Mouse (Mus musculus): Measurements from ENCODE around the gene Tmem39a.

Tmem39a gene

DNA sequence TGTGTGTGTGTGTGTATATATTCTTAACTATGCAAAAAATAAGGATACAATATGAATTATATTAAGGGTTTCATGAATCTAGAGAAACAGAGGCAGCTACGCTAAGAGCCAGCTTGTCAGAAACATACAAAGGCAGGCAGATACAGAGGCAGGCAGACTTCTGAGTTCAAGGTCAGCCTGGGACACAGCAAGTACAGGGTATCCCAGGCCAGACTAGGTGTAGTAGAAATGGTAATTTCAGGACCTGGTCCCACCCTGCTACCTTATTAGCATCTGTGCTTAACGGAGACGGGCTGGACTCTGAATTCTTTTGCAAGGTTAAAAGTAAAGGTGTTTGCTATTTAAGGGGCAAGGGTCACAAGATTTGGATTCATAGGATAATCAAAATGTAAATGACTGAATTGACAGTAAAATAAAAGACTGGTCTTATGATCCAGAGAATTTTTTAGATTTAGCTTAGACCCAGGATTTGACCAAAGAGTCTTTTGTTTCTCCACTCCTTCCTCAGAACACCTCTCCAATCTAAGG is at the start of gene Tmem39a:
Tmem39a (plus strand) TSS at position 478 of the 528 bp plus-strand sequence.
- no peaks in the 10 kb centered on the region for H3K27me3 ChIP-seq (ENCODE audit: control insufficient read depth, insufficient read depth, low read length, poor library complexity, severe bottlenecking)
- H3K36me3 ChIP-seq (ENCODE audit: control insufficient read depth, insufficient read depth, low read length, poor library complexity, severe bottlenecking), result no peaks in the 10 kb centered on the region
- DNase-seq (ENCODE audit: low read depth, low spot score), result no peak

DNA sequence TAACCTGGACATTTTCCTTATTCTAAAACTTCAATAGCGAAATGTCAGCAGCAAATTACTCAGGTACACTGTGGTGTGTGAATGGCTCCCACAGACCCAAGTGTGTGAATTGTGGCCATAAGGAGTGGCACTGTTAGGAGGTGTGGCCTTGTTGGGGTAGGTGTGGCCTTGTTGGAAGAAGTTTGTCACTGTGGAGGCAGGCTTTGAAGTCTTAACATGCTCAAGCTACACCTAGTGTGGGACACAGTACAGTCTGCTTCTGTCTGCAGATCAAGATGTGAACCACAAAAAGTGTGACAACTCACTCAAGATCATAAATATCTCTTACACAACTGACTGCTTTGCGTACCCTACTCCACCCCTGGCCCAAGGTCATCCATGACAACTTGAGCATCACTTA is 47.7 kb upstream of the Tmem39a start:
- DNase-seq (ENCODE audit: low read depth, low spot score), result no peak
- no peaks in the 10 kb centered on the region for H3K27me3 ChIP-seq (ENCODE audit: control insufficient read depth, insufficient read depth, low read length, poor library complexity, severe bottlenecking)

DNA sequence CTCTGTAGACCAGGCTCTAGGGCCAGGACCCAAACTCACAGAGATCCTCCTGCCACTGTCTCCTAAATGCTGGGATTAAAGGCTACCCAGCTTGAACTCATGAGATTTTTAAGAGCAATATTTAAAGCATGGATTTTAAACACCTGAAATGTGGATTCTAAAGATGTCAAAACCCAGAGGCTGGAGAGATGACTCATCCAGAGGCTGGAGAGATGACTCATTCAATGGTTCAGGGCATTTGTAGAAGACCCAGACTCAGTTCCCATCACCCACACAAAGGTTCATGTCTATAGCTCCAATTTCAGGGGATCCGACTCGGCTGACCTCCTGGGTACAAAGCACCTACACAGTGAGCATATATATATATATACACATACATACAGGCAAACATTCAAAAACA is 39.4 kb upstream of the Tmem39a start:
- no peaks in the 10 kb centered on the region for H3K27me3 ChIP-seq (ENCODE audit: control insufficient read depth, insufficient read depth, low read length, poor library complexity, severe bottlenecking)
- peaks cover 4% of the 10 kb centered on the region for H3K36me3 ChIP-seq (ENCODE audit: control insufficient read depth, insufficient read depth, low read length, poor library complexity, severe bottlenecking)
- DNase-seq (ENCODE audit: low read depth, low spot score), result no peak

More for the DNA sequence above, 47.7 kb upstream of the Tmem39a start:
- peaks cover 2% of the 10 kb centered on the region; the same call in 1 of the 2 replicates for H3K36me3 ChIP-seq (ENCODE audit: control insufficient read depth, insufficient read depth, low read length, poor library complexity, severe bottlenecking)

DNA sequence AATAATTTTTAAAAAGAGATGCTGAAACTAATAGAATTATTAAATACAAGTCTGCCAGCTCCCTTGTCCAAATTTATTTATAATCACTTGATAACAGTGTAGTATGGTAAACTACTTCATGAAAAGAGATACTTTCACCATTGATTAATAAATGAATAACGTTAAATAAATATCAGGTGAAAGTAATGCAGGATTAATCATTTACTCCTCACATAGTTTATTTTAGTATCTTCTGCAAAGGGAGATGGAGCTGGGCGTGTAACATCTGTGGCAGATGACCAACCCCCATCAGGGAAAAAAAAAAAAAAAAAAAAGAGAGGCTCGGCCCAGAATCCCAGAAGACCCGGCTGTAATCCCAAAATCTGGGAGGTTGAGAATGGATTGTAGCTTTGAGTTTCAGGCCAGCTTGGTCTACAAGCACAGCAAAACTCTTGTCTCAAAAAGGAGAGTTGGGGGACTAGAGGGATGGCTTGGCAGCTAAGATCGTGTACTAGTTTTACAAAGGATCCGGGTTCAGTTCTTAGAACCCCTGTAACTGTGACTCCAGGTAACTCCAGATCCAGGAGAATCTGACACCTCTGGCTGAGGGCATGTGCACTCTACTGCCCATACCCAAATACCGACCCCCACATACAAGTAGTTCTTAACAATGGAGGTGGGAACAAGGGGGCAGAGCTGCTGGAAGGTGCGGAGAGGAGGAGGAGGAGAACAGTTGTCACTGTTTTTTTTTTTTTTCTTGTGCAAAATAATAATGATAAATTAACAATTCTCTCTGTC is 37.1 kb upstream of the Tmem39a start:
- no peak for DNase-seq (ENCODE audit: low read depth, low spot score)
- H3K27me3 ChIP-seq (ENCODE audit: control insufficient read depth, insufficient read depth, low read length, poor library complexity, severe bottlenecking), result no peaks in the 10 kb centered on the region

DNA sequence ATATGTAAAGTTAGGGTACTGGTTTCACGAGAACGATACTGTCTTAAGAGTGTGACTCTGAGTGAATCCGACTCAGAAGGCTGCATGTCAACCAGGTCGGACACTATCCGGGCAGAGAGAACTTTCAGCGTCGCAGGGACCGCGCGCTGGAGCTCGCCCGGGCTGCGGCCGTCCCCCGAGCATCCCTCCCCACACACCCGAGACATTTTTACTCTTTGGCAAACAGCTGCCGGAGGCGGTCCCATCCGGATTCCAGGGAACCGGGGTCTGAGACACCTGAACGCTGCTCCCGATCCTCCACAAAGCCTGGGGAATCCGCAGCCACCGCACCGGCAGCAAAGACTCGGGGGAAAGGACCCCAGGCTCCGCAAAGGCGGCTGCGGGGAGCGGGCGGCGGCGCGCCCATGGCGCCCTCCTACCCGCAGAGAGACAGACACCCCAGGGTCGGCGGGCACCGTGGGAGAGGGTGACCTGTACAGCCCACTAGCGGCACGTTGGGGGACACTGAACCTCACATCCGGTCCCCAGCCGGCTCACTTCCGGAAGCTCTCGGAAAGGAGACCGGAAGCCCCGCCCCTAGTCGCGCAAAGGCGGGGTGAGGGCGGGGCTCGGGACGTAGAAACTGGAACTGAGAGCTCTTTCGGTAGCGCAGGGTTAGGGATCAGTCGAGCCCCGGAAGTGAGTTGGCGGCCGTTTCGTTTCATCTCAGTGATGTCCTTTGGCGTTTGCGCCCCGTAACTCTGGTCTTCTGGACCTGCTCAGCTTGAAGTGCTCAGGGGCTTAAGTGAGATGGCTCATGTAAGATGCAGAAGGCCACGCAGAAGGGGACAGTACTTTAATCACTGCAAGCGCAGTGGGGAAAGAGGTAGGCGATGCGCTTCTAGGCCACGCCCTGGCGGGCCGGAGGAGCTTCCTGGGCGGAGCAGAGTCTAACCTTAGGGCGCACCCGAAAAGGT is 36.1 kb upstream of the Tmem39a start, which contains the start of gene Timmdc1:
Timmdc1 (minus strand) TSS at position 535 of the 956 bp plus-strand sequence.
- Histone ChIP-seq H3K27me3 (ENCODE audit: control insufficient read depth, insufficient read depth, low read length, poor library complexity, severe bottlenecking) (no peaks in the 10 kb centered on the region), H3K36me3 (ENCODE audit: control insufficient read depth, insufficient read depth, low read length, poor library complexity, severe bottlenecking) (peaks cover 6% of the 10 kb centered on the region)
- peak; percentile 97 for DNase-seq (ENCODE audit: low read depth, low spot score)

More for the DNA sequence above, 37.1 kb upstream of the Tmem39a start:
- peaks cover 4% of the 10 kb centered on the region for H3K36me3 ChIP-seq (ENCODE audit: control insufficient read depth, insufficient read depth, low read length, poor library complexity, severe bottlenecking)

DNA sequence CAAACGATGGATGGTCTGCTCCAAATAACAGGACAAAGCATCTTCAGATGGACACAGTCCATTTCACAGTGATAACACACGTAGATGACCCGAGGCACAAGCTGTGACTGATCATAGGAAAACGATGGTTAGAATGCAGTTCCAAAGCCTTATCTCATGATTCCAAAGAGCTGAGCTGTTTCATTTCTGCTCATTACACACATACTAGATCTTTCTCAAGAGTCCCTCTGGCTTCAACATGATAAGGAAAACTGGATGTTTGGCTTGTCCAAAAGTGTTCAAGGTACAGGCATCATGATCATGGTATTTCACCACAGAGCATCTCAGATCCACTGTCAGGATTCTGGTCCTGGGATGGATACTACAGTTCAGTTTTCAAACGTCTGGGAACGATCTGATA is 32.2 kb upstream of the Tmem39a start:
- Histone ChIP-seq H3K36me3 (ENCODE audit: control insufficient read depth, insufficient read depth, low read length, poor library complexity, severe bottlenecking) (peaks cover 5% of the 10 kb centered on the region; the same call in 1 of the 2 replicates), H3K27me3 (ENCODE audit: control insufficient read depth, insufficient read depth, low read length, poor library complexity, severe bottlenecking) (no peaks in the 10 kb centered on the region)
- DNase-seq (ENCODE audit: low read depth, low spot score), result no peak

DNA sequence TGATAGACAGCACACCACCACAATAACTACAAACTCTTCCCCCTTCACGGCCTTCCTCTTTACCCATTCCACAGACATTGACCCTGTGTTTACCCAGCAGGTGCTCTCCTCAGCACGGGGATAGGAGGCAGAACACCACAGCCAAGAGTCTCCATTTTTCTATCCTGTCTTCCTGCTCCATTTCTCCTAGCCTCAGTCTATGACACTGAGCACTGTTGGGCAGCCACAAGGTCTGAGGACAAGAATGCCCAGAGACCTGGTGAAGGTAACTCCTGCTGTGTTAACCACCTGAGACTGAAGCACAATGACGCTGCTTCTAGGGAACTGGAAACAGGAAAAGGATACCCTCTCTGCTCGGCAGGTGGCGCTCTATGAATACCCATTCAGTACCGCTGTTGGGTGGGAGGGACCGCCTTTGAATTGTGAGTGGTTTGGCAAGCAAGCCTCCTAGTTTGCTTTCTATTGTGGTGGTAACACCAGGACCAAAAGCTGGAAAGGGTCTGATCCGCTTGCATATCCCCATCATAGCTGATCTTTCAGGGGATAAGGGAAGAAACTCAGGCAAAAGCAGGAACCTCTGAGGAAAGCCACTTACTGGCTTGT is 21.9 kb upstream of the Tmem39a start:
- no peaks in the 10 kb centered on the region for H3K27me3 ChIP-seq (ENCODE audit: control insufficient read depth, insufficient read depth, low read length, poor library complexity, severe bottlenecking)
- DNase-seq (ENCODE audit: low read depth, low spot score), result peak; percentile 83
- H3K36me3 ChIP-seq (ENCODE audit: control insufficient read depth, insufficient read depth, low read length, poor library complexity, severe bottlenecking), result peaks cover 8% of the 10 kb centered on the region; the same call in 1 of the 2 replicates

DNA sequence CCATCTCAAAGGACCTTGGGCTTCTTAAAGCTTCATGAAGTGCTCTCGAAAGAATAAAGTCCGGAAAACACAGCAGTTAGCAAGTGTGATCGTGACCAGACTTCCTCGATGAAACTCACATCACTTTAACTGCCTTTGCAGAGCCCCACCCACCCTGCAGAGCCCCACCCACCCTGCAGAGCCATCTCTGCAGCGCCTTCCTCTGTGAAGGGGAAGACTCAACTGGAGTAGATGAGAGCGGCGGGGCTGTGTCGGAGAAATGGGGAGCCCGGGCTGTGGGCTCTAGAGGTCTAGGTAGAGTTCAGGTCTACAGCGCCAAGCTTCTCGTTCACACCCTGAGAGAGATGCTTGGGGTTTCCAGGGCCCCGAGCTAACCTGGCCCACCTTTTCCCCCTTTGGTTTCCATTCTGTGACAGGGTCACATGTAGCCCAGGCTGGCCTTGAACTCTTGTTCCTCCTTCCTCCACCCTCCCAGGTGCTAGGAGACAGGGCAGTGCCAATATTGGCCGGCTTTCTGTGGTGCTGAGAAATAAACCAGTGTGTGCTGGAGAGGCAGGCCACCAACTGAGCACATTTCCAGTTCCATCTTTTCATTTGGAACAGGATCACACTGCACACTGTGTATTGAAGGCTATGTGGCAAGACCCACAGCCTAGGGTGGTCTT is 19.6 kb upstream of the Tmem39a start:
- Histone ChIP-seq H3K36me3 (ENCODE audit: control insufficient read depth, insufficient read depth, low read length, poor library complexity, severe bottlenecking) (peaks cover 10% of the 10 kb centered on the region), H3K27me3 (ENCODE audit: control insufficient read depth, insufficient read depth, low read length, poor library complexity, severe bottlenecking) (no peaks in the 10 kb centered on the region)
- DNase-seq (ENCODE audit: low read depth, low spot score), result no peak

DNA sequence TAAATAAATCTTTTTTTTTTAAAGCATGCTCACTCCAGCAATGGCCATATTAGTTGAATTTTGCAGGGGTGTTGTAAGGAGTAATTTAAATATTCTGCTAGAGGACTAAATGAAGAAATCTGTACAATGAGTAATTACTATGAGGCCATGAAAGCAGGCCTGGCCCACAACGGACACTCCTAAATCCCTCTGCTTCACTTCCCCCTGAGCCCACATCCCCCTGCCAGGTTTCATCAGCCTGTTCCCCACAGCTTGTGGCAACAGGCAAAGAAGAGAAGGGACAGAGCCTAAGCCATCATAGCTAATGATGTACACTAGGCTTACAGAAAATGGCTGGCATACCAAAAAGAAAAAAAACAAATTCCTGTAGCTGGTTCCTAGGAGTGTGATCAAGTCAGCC is 10.5 kb upstream of the Tmem39a start:
- DNase-seq (ENCODE audit: low read depth, low spot score), result no peak
- Histone ChIP-seq H3K36me3 (ENCODE audit: control insufficient read depth, insufficient read depth, low read length, poor library complexity, severe bottlenecking) (peaks cover 9% of the 10 kb centered on the region), H3K27me3 (ENCODE audit: control insufficient read depth, insufficient read depth, low read length, poor library complexity, severe bottlenecking) (no peaks in the 10 kb centered on the region)

DNA sequence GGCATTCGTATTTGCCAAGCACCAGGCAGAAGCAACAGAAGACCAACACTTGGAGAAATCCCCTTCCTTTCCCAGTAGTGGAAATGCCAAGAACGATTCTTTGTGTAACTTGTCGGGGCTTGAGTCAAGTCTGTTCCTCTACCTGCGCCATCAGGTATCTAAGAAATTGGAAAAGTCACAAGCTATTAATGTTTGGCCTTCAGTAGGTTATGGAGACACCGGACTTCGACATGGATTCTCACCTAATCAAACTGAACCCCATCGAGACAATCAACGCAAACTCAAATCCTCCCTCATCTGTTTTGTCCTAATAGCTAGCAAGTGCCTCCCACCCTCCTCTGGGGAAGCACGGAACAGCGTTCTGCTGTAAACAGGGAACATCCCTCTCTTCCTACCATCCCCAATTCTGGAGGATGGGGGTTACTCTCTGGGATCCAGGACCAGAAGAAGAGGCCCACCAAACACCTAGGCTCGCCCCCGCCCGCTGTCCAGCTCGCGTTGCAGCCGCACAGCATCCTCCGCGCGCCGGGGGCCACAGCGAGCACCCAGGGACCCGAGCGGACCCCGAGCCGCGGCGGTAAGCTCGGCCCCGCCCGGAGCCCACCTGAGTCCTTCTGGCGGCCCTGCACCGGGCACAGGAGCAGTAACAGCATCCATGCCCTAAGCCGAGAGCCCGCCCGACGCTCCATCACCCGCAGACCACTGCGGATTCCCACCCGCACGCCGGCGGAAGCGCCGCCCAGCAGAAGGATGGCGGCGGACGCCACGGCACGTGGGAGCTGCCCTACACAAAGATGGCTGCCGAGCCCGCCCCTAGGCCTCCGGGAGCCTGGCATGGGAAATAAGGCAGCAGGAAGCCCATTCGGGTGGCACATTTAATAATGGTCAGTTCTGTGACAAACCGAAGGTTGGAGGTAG is 8.8 kb upstream of the Tmem39a start, which contains the start of gene Poglut1:
Poglut1 (minus strand) TSS at position 780 of the 918 bp plus-strand sequence.
- DNase-seq (ENCODE audit: low read depth, low spot score), result peak; percentile 69
- H3K36me3 ChIP-seq (ENCODE audit: control insufficient read depth, insufficient read depth, low read length, poor library complexity, severe bottlenecking), result peaks cover 5% of the 10 kb centered on the region; the same call in 1 of the 2 replicates
- H3K27me3 ChIP-seq (ENCODE audit: control insufficient read depth, insufficient read depth, low read length, poor library complexity, severe bottlenecking), result no peaks in the 10 kb centered on the region

DNA sequence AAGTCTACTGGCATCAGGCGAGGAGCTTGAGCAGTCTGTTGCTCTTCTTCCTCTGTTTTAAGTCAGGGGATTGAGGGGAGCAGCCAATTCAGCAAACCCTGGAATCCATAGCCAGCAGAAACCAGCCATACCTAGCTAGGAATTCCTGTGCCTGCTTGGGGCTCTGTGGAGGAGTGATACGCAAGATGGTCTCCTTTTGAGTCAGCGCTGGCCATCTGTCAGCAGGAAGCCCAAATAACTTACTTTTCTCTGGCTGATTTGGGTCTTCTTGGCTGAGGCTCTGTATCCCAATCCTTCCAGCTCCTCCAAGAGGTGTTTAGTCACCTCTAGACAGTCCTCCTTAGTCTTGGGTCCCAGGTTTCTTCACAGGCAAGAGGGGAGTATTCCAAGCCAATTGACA is 2.5 kb upstream of the Tmem39a start:
- DNase-seq (ENCODE audit: low read depth, low spot score), result no peak
- no peaks in the 10 kb centered on the region for H3K36me3 ChIP-seq (ENCODE audit: control insufficient read depth, insufficient read depth, low read length, poor library complexity, severe bottlenecking)
- no peaks in the 10 kb centered on the region for H3K27me3 ChIP-seq (ENCODE audit: control insufficient read depth, insufficient read depth, low read length, poor library complexity, severe bottlenecking)

DNA sequence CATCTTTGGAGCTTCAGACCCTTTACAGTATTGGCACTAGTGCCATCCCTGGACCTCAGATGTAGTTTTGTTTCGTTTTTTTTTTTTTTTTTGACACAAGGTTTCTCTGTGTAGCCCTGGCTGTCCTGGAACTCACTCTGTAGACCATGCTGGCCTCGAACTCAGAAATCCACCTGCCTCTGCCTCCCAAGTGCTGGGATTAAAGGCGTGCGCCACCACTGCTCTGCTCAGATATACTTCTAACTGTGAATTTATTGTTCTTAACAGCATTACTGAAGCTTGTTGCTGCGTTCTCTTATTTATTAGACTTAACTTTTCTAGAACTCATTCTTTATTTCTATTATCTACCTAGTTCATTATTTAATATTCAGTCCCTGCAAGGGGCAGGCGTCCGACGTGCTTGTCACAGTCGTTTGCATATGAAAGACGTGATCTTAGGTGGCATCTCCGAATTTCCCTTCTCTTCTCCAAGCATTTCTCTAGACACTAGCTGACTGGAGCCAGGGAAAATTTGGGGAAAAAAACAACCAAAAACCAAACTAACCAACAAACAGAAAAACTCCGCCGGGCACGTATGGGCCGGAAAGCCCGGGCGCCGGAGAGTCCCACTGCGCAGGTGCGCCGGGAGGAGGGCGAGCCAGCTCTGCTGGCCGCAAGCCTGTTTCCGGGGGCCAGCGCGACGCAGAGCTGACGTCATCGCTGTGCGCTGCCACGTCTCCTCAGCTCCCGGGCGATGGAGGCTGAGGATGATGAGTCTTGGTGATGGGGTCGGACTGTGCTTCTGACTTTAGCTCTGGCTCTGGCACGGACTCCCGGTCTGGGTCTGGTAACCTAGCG is 3.9 kb downstream of the Tmem39a start:
- H3K36me3 ChIP-seq (ENCODE audit: control insufficient read depth, insufficient read depth, low read length, poor library complexity, severe bottlenecking), result peaks cover 6% of the 10 kb centered on the region; the same call in 1 of the 2 replicates
- DNase-seq (ENCODE audit: low read depth, low spot score), result peak; percentile 96
- H3K27me3 ChIP-seq (ENCODE audit: control insufficient read depth, insufficient read depth, low read length, poor library complexity, severe bottlenecking), result no peaks in the 10 kb centered on the region

Measured in splenic B cell, adult 2 months (primary cell).